Mouse (Mus musculus): ENCODE results near the gene Olfr972.
"Not testable (repeated sequence)": the region's sequence is repeated elsewhere in the genome, so short reads cannot be mapped to it uniquely, and the experiment has no call there.

Olfr972 gene

GRCm38 (mm10) chr9:39866122-39866521 lies at the start of gene Olfr972:
Olfr972 (plus strand) TSS chr9:39866422.
- DNase-seq: no peak

- DNase-seq: not testable (repeated sequence)
Observed at GRCm38 (mm10) chr9:39836576-39836975, 29.6 kb upstream of the Olfr972 start, which contains the start of gene Olfr971. Olfr971 (plus strand) TSS chr9:39836876.

- not testable (repeated sequence) for DNase-seq
Observed at GRCm38 (mm10) chr9:39871986-39872385, 5.8 kb downstream of the Olfr972 start.

- not testable (repeated sequence) for DNase-seq
Observed at GRCm38 (mm10) chr9:39877541-39878396, 11.5 kb downstream of the Olfr972 start.

- DNase-seq: no peak
Observed at GRCm38 (mm10) chr9:39905106-39905505, 38.9 kb downstream of the Olfr972 start.

- DNase-seq: no peak
Observed at GRCm38 (mm10) chr9:39907036-39907435, 40.8 kb downstream of the Olfr972 start, which contains the start of gene Olfr229. Olfr229 (plus strand) TSS chr9:39907336.

GRCm38 (mm10) chr9:39909939-39910338 lies 43.7 kb downstream of the Olfr972 start:
- no peak for DNase-seq

Data from kidney, postnatal 10 days (tissue).